Mouse (Mus musculus) lung, embryonic 14.5 days (tissue): ENCODE data around the gene B4galt3. TPM values are rescaled to one million over a fixed set of nuclear protein-coding genes. Genes with fewer than 3 reads are reported as not detected.

Source experiments
- ATAC-seq: fragments of 200-750 bp; cut with Nextera tagmentation; 2 replicates; pipeline ENCODE4 v1.8.0; 2017; ENCODE audit warnings: mild to moderate bottlenecking, moderate TSS enrichment, moderate library complexity; ENCODE audit not compliant: insufficient read depth
- DNase-seq: peaks from one replicate; pipeline ENCODE4 v3.0.0-alpha.2; 2015
- H3K27ac ChIP-seq: fragments of 300-500 bp; sonication (generic); 2 replicates; pipeline ENCODE4 v1.5.1; 2014; ENCODE audit warnings: low read depth, mild to moderate bottlenecking, moderate library complexity
- H3K27me3 ChIP-seq: fragments of 300-500 bp; sonication (generic); 2 replicates; pipeline ENCODE4 v1.6.1; 2014; ENCODE audit warnings: low read length, control low read depth; ENCODE audit not compliant: insufficient read depth
- H3K36me3 ChIP-seq: fragments of 300-500 bp; sonication (generic); 2 replicates; pipeline ENCODE4 v1.6.1; 2014; ENCODE audit warnings: control low read depth; ENCODE audit not compliant: insufficient read depth
- H3K4me1 ChIP-seq: fragments of 300-500 bp; sonication (generic); 2 replicates; pipeline ENCODE4 v1.6.1; 2014; ENCODE audit warnings: antibody characterized with exemption, control low read depth; ENCODE audit not compliant: insufficient read depth
- H3K4me2 ChIP-seq: fragments of 300-500 bp; sonication (generic); 2 replicates; pipeline ENCODE4 v1.6.1; 2014; ENCODE audit warnings: mild to moderate bottlenecking
- H3K4me3 ChIP-seq: fragments of 300-500 bp; sonication (generic); 2 replicates; pipeline ENCODE4 v1.5.1; 2014; ENCODE audit warnings: low read depth, low read length
- H3K9ac ChIP-seq: fragments of 300-500 bp; sonication (generic); 2 replicates; pipeline ENCODE4 v1.6.1; 2014
- H3K9me3 ChIP-seq: fragments of 300-500 bp; sonication (generic); 2 replicates; pipeline ENCODE4 v1.6.1; 2016; ENCODE audit warnings: low read depth, low read length, control low read depth
- CTCF ChIP-seq: IDR thresholded peaks from 2 replicates; pipeline ENCODE4 v1.5.1; 2016; ENCODE audit warnings: antibody characterized with exemption, low read depth
- WGBS: fragments of 180-500 bp; shearing (Covaris S2); extraction: QIAGEN DNeasy Blood & Tissue Kit; methylation state at CpG from one replicate; pipeline ENCODE4 v1.1.7; 2014; 5-methylcytosine and 5-hydroxymethylcytosine counted together
- polyA plus RNA-seq: library from polyadenylated mRNA; unstranded; fragments of >200 nt; fragmentation: Nextera tagmentation; extraction: Ambion mirVana; gene quantifications from 2 replicates; pipeline ENCODE4 v1.2.1, GENCODE M21; 2014

The B4galt3 gene
- polyA plus RNA-seq: 80.3 and 94.3 TPM in 2 replicates

- Histone ChIP-seq H3K4me3 (peak within 1 kb of the TSS; percentile 90), H3K4me1 (peaks cover 5% of the 10 kb centered on the region; the same call in 1 of the 2 replicates), H3K27me3 (no peaks in the 10 kb centered on the region), H3K9ac (peak within 1 kb of the TSS; percentile 79), H3K9me3 (no peaks in the 10 kb centered on the region), H3K4me2 (peak within 1 kb of the TSS; percentile 96), H3K36me3 (peaks cover 31% of the 10 kb centered on the region), H3K27ac (peak within 1 kb of the TSS; percentile 74)
- 3% methylated on average over 36 of the region's 36 CpGs for WGBS
- DNase-seq (peak; percentile 96), ATAC-seq (peak; percentile 93)
- TF ChIP-seq CTCF: no peak
Measured at GRCm38 (mm10) chr1:171269848-171270572, at the start of gene B4galt3. Gene B4galt3 (plus strand): TSS chr1:171270328.

GRCm38 (mm10) chr1:171220871-171221270 lies 49.3 kb upstream of the B4galt3 start:
- Histone ChIP-seq H3K4me3 (peak overlapping the region; percentile 61), H3K4me2 (peak overlapping the region; percentile 91), H3K4me1 (peaks cover 6% of the 10 kb centered on the region; the same call in 1 of the 2 replicates), H3K36me3 (peaks cover 24% of the 10 kb centered on the region), H3K27me3 (no peaks in the 10 kb centered on the region), H3K27ac (0 out of 2 replicates have a peak overlapping the region, but pooled peaks have one; percentile 12), H3K9ac (no peak overlapping the region), H3K9me3 (no peaks in the 10 kb centered on the region)
- TF ChIP-seq CTCF: peak; percentile 94
- DNase-seq (peak; percentile 93), ATAC-seq (peak; percentile 6; the same call in 1 of the 2 replicates)
- WGBS: 8% methylated on average over 10 of the region's 10 CpGs

GRCm38 (mm10) chr1:171221281-171222193 lies 48.6 kb upstream of the B4galt3 start:
- 6% methylated on average over 22 of the region's 22 CpGs for WGBS
- no peak for DNase-seq
- H3K9me3 ChIP-seq: no peaks in the 10 kb centered on the region

GRCm38 (mm10) chr1:171222238-171223155 lies 47.6 kb upstream of the B4galt3 start, which contains the start of gene Tomm40l:
Gene Tomm40l (minus strand): TSS chr1:171222514.
- Histone ChIP-seq H3K27me3 (no peaks in the 10 kb centered on the region), H3K4me3 (peak within 1 kb of the TSS; percentile 61), H3K4me2 (peak within 1 kb of the TSS; percentile 91), H3K9me3 (no peaks in the 10 kb centered on the region), H3K27ac (peak within 1 kb of the TSS; percentile 94), H3K4me1 (peaks cover 6% of the 10 kb centered on the region; the same call in 1 of the 2 replicates), H3K36me3 (peaks cover 24% of the 10 kb centered on the region), H3K9ac (peak within 1 kb of the TSS; percentile 59)
- under 1% methylated on average over 28 of the region's 28 CpGs for WGBS
- peak; percentile 71 for TF ChIP-seq CTCF
- DNase-seq: peak; percentile 99
- ATAC-seq: peak; percentile 99

More at GRCm38 (mm10) chr1:171221281-171222193, 48.6 kb upstream of the B4galt3 start:
- 0 out of 2 replicates have a peak overlapping the region, but pooled peaks have one; percentile 12 for H3K27ac ChIP-seq
- no peaks in the 10 kb centered on the region for H3K27me3 ChIP-seq
- peak overlapping the region; percentile 61 for H3K4me3 ChIP-seq
- H3K36me3 ChIP-seq: peaks cover 24% of the 10 kb centered on the region
- ATAC-seq: no peak
- H3K4me1 ChIP-seq: peaks cover 6% of the 10 kb centered on the region; the same call in 1 of the 2 replicates
- peak overlapping the region; percentile 53 for H3K9ac ChIP-seq
- TF ChIP-seq CTCF: no peak
- H3K4me2 ChIP-seq: peak overlapping the region; percentile 91

- WGBS: 69% methylated on average over 6 of the region's 6 CpGs
- Histone ChIP-seq H3K9me3 (no peaks in the 10 kb centered on the region), H3K4me1 (peaks cover 6% of the 10 kb centered on the region; the same call in 1 of the 2 replicates), H3K27ac (peak overlapping the region; percentile 94), H3K4me3 (peak overlapping the region; percentile 61), H3K27me3 (no peaks in the 10 kb centered on the region), H3K9ac (peak overlapping the region; percentile 59), H3K36me3 (peaks cover 23% of the 10 kb centered on the region), H3K4me2 (peak overlapping the region; percentile 58)
- TF ChIP-seq CTCF: no peak
- DNase-seq: no peak
- no peak for ATAC-seq
Measured at GRCm38 (mm10) chr1:171223168-171223567, 47.0 kb upstream of the B4galt3 start.

GRCm38 (mm10) chr1:171223796-171224195 lies 46.3 kb upstream of the B4galt3 start:
- H3K9ac ChIP-seq: no peak overlapping the region
- H3K27ac ChIP-seq: no peak overlapping the region
- TF ChIP-seq CTCF: no peak
- ATAC-seq (no peak), DNase-seq (no peak)
- H3K9me3 ChIP-seq: no peaks in the 10 kb centered on the region
- H3K4me2 ChIP-seq: no peak overlapping the region
- H3K36me3 ChIP-seq: peaks cover 18% of the 10 kb centered on the region
- no peak overlapping the region for H3K4me3 ChIP-seq
- WGBS: 58% methylated on average over 2 of the region's 2 CpGs
- peaks cover 6% of the 10 kb centered on the region; the same call in 1 of the 2 replicates for H3K4me1 ChIP-seq
- H3K27me3 ChIP-seq: no peaks in the 10 kb centered on the region
